Mouse (Mus musculus): ENCODE results near the gene Sp1. TPM values are rescaled to one million over a fixed set of nuclear protein-coding genes. Genes with fewer than 3 reads are reported as not detected.

Gene Sp1
- polyA plus RNA-seq, 1 experiment from 2014 or later, result 4.1 TPM

- H3K27me3 ChIP-seq (replicated peaks), result peaks cover 7% of the 10 kb centered on the region; the same call in 1 of the 2 replicates
Measured at GRCm38 (mm10) chr15:102377163-102377543, 28.8 kb upstream of the Sp1 start.

DNA sequence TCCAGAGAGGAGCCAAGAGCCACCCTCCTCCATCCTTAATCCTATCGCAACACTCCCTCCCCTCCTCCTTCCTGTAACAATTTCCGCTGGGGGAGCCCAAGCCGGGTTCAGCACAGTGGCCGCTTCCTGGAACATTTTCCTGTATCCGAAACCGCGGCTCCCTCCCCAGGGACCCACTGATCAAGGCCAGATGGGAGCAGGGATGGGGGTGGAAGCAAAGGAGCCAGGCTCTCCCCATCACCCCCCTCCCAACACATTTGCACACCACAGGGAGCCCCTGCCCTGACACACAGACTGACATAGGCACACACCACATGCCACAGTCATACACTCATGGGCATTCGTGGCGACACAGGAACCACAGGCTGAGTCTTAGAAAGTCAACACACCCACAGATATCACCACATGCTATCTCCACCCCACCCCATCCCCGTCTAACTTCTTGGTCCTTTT, 28.1 kb upstream of the Sp1 start:
- H3K9ac ChIP-seq, result no peak overlapping the region; the same call in 1 of the 2 replicates
- no peak overlapping the region for H3K4me3 ChIP-seq
- no peaks in the 10 kb centered on the region for H3K36me3 ChIP-seq (replicated peaks)
- no peaks in the 10 kb centered on the region for H3K9me3 ChIP-seq
- H3K4me1 ChIP-seq, result peaks cover 16% of the 10 kb centered on the region
- ATAC-seq (replicated peaks), result no peak
- H3K4me2 ChIP-seq, result peak overlapping the region; percentile 98
- peaks cover 7% of the 10 kb centered on the region; the same call in 1 of the 2 replicates for H3K27me3 ChIP-seq (replicated peaks)
- 1% methylated on average over 10 of the region's 10 CpGs for WGBS
- H3K27ac ChIP-seq, result no peak overlapping the region

More at GRCm38 (mm10) chr15:102377163-102377543, 28.8 kb upstream of the Sp1 start:
- peak; percentile 71 for ATAC-seq (replicated peaks)
- H3K9me3 ChIP-seq, result no peaks in the 10 kb centered on the region
- peak overlapping the region; percentile 57 for H3K9ac ChIP-seq
- peak overlapping the region; percentile 58 for H3K4me3 ChIP-seq
- peak overlapping the region; percentile 98 for H3K4me2 ChIP-seq
- no peaks in the 10 kb centered on the region for H3K36me3 ChIP-seq (replicated peaks)
- H3K4me1 ChIP-seq, result peaks cover 16% of the 10 kb centered on the region
- H3K27ac ChIP-seq, result 0 out of 2 replicates have a peak overlapping the region, but pooled peaks have one; percentile 52
- 0% methylated on average over 7 of the region's 7 CpGs for WGBS

DNA sequence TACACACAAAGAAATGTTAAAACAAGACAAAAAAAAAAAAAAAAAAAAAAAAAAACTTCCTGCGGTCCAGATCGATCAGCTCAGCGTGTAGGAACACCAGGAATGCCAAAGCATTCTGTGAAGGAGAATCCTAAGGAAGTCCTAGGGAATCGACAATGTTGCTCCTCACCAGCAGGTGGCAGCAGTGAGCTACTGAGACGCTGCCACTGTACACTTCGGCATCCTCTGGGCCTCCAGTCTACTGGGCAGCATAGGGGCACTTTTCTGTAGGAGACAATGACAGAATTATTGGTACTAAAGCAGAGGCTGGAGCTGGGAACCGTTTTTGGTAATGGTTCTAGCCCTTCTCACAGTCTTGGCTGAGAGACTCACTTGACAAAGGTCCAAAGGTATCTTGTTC, 24.4 kb upstream of the Sp1 start:
- peak; percentile 74 for ATAC-seq (replicated peaks)
- H3K9ac ChIP-seq, result no peak overlapping the region
- H3K4me1 ChIP-seq, result peaks cover 12% of the 10 kb centered on the region
- H3K9me3 ChIP-seq, result no peaks in the 10 kb centered on the region
- H3K27me3 ChIP-seq (replicated peaks), result no peaks in the 10 kb centered on the region
- H3K27ac ChIP-seq, result no peak overlapping the region
- 2% methylated on average over 7 of the region's 7 CpGs for WGBS
- no peak overlapping the region for H3K4me3 ChIP-seq
- H3K4me2 ChIP-seq, result no peak overlapping the region
- no peaks in the 10 kb centered on the region for H3K36me3 ChIP-seq (replicated peaks)

- Histone ChIP-seq H3K36me3 (replicated peaks) (no peaks in the 10 kb centered on the region), H3K9me3 (no peaks in the 10 kb centered on the region), H3K27me3 (replicated peaks) (no peaks in the 10 kb centered on the region), H3K27ac (no peak overlapping the region), H3K4me3 (no peak overlapping the region), H3K9ac (no peak overlapping the region), H3K4me2 (no peak overlapping the region), H3K4me1 (no peaks in the 10 kb centered on the region)
- 96% methylated on average over 6 of the region's 6 CpGs for WGBS
- ATAC-seq (replicated peaks), result no peak
Measured at GRCm38 (mm10) chr15:102383671-102384070, 22.3 kb upstream of the Sp1 start.

DNA sequence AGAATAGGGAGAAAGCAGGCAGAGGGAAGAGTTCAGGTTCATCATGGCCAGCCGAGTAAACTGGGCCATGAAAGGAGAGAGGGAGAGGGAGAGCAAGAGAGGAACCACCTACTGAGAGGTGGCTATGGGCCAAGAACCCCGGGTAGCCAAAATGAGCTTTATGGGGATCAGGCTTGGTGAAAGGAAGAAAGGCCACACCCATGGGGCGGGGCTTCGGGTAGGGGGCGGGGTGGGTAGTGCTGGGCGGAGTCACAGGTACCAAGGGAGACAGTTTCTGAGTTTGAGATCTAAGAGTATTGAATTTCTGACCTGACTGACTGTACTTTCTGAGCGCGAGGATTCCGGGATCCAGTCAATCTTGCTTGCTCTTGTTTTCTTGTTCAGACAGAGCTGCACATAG, 19.3 kb upstream of the Sp1 start:
- Histone ChIP-seq H3K4me3 (no peak overlapping the region), H3K27me3 (replicated peaks) (no peaks in the 10 kb centered on the region), H3K9me3 (no peaks in the 10 kb centered on the region), H3K9ac (no peak overlapping the region), H3K27ac (no peak overlapping the region), H3K4me2 (no peak overlapping the region), H3K36me3 (replicated peaks) (no peaks in the 10 kb centered on the region), H3K4me1 (no peaks in the 10 kb centered on the region)
- 52% methylated on average over 9 of the region's 9 CpGs for WGBS
- ATAC-seq (replicated peaks), result no peak

DNA sequence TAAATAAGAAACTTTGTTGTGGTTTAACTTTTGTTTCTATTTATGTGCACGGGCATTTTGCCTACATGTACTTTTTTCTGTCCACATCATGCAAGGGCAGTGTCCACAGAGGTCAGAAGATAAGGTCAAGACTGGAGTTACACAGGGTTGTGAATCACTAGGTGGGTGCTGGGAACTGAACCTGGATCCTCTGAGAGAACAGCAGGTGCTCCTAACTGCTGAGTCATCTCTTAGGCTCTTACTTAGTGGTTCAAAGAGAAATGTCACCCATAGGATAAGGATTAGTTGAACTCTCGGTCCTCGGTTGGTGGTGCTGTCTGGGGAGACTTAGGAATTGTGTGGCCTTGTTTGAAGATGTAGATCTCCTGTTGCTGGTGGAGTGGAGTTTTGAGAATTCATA, 17.0 kb upstream of the Sp1 start:
- Histone ChIP-seq H3K4me2 (no peak overlapping the region), H3K27me3 (replicated peaks) (no peaks in the 10 kb centered on the region), H3K36me3 (replicated peaks) (no peaks in the 10 kb centered on the region), H3K9ac (no peak overlapping the region), H3K4me3 (no peak overlapping the region), H3K27ac (no peak overlapping the region), H3K9me3 (no peaks in the 10 kb centered on the region), H3K4me1 (no peaks in the 10 kb centered on the region)
- no peak for ATAC-seq (replicated peaks)
- 73% methylated on average over 3 of the region's 3 CpGs for WGBS

DNA sequence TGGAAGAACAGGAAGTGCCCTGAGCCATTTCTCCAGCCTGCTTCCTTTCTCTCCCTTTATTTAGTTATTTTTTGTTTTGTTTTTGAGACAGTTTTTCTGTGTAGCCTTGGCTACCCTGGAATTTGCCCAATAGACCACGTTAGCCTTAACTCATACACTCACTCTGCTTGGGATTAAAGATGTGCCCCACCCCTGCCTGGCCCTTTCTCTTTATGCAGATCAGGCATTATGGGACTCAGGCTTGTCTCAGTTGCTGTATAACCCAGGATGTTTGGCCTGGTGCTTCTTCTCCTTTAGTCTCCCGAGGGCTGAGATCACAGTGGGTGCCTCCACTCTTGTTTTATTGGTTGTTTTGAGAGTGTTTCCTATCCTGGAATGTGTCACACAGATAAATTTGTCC, 13.4 kb upstream of the Sp1 start:
- H3K27ac ChIP-seq, result no peak overlapping the region
- WGBS, result 17% methylated on average over 2 of the region's 2 CpGs
- ATAC-seq (replicated peaks), result no peak

GRCm38 (mm10) chr15:102393584-102394014, 12.3 kb upstream of the Sp1 start:
- H3K9me3 ChIP-seq, result no peaks in the 10 kb centered on the region
- H3K27me3 ChIP-seq (replicated peaks), result no peaks in the 10 kb centered on the region
- no peak overlapping the region for H3K27ac ChIP-seq
- H3K4me1 ChIP-seq, result no peaks in the 10 kb centered on the region
- no peak overlapping the region for H3K9ac ChIP-seq
- no peak overlapping the region for H3K4me3 ChIP-seq
- no peak for ATAC-seq (replicated peaks)
- H3K4me2 ChIP-seq, result no peak overlapping the region
- no peaks in the 10 kb centered on the region for H3K36me3 ChIP-seq (replicated peaks)

More for the DNA sequence above, 13.4 kb upstream of the Sp1 start:
- Histone ChIP-seq H3K27me3 (replicated peaks) (no peaks in the 10 kb centered on the region), H3K4me3 (no peak overlapping the region), H3K36me3 (replicated peaks) (no peaks in the 10 kb centered on the region), H3K4me1 (no peaks in the 10 kb centered on the region), H3K9me3 (no peaks in the 10 kb centered on the region), H3K9ac (no peak overlapping the region), H3K4me2 (no peak overlapping the region)

- H3K36me3 ChIP-seq (replicated peaks), result no peaks in the 10 kb centered on the region
- H3K27ac ChIP-seq, result no peak overlapping the region
- no peaks in the 10 kb centered on the region for H3K9me3 ChIP-seq
- WGBS, result 8% methylated on average over 3 of the region's 3 CpGs
- peaks cover 8% of the 10 kb centered on the region for H3K4me1 ChIP-seq
- H3K27me3 ChIP-seq (replicated peaks), result no peaks in the 10 kb centered on the region
- no peak overlapping the region for H3K4me3 ChIP-seq
- H3K9ac ChIP-seq, result no peak overlapping the region
- no peak overlapping the region for H3K4me2 ChIP-seq
- ATAC-seq (replicated peaks), result no peak
Measured at GRCm38 (mm10) chr15:102395061-102395460, 10.9 kb upstream of the Sp1 start.

DNA sequence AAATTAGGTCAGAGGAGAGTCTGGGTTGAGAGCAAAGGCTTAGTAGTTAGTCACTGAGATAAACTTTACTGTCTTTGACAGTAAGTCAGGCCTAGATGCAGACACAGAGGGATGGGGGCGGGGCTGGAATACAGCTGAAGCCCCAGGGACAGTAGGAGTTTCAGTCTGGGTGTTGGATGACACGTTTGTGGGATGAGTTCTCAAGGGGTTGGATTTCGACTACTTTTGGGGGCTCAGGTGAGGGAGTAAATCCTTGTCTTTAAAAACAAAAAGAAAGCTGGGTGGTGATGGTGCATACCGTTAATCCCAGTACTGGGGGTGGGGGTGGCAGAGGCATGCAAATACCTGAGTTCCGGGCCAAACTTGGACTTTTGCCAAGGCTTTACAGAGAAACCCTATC, 7.3 kb upstream of the Sp1 start:
- H3K4me2 ChIP-seq, result no peak overlapping the region
- no peak overlapping the region for H3K9ac ChIP-seq
- no peak overlapping the region for H3K4me3 ChIP-seq
- peaks cover 8% of the 10 kb centered on the region for H3K4me1 ChIP-seq
- WGBS, result 20% methylated on average over 5 of the region's 5 CpGs
- H3K27me3 ChIP-seq (replicated peaks), result no peaks in the 10 kb centered on the region
- H3K27ac ChIP-seq, result no peak overlapping the region
- H3K9me3 ChIP-seq, result no peaks in the 10 kb centered on the region
- no peaks in the 10 kb centered on the region for H3K36me3 ChIP-seq (replicated peaks)
- no peak for ATAC-seq (replicated peaks)

DNA sequence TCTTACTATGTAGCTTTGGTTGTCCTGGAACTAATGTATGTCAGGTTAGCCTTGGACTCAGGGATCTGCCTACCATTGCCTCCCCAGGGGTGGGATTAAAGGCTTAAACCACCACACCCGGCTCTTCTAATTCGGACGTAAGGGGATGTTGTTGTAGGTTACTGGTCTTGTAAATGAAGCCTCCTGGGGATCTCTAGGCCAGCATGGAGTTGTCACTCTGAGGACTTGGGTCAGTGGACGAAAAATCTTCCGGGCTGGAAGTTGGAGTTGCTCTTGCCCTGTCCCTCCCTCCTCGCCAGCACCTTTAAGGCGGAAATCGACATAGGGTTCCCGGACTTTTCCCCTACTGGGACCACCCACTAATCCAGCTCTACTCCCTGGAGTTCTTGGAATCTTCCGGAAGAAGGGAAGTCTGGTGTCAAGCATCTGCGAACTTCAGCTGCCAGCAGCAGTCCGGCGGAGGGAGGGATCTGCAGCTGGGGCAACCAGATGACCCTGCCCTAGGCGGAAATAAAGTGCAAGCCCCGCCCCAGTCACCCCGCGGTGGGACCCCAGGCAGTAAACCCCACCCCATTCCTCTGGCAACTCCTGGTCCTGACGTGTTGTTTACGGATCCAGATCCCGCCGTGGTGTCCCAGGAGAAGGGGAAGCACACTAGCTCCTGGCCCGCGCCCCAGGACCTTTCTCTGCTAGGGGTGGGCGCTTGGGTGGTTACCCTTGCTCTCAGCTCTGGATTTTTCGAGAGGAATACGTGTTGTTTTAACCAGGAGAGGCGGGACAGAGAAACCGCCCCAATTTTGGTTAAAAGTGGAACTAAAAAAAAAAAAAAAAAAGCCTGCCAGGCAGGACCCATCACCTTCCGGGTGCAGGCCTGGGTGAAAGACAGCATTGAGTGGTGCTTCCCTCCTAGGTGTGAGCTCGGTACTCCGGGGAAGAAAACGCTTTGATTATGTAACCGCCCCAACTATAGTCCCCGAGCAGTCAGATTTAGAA, 6.4 kb upstream of the Sp1 start:
- ATAC-seq (replicated peaks), result no peak
- 4% methylated on average over 34 of the region's 34 CpGs for WGBS

GRCm38 (mm10) chr15:102400476-102401045, 5.4 kb upstream of the Sp1 start:
- H3K9me3 ChIP-seq, result no peaks in the 10 kb centered on the region
- H3K4me3 ChIP-seq, result no peak overlapping the region
- no peak for ATAC-seq (replicated peaks)
- peaks cover 12% of the 10 kb centered on the region for H3K4me1 ChIP-seq
- no peak overlapping the region for H3K27ac ChIP-seq
- H3K36me3 ChIP-seq (replicated peaks), result no peaks in the 10 kb centered on the region
- no peak overlapping the region for H3K9ac ChIP-seq
- H3K4me2 ChIP-seq, result no peak overlapping the region
- WGBS, result 81% methylated on average over 10 of the region's 10 CpGs
- H3K27me3 ChIP-seq (replicated peaks), result no peaks in the 10 kb centered on the region

More for the DNA sequence above, 6.4 kb upstream of the Sp1 start:
- H3K4me3 ChIP-seq, result peak overlapping the region; percentile 33
- H3K9me3 ChIP-seq, result no peaks in the 10 kb centered on the region
- peak overlapping the region; percentile 18 for H3K9ac ChIP-seq
- H3K36me3 ChIP-seq (replicated peaks), result no peaks in the 10 kb centered on the region
- peaks cover 8% of the 10 kb centered on the region for H3K4me1 ChIP-seq
- peak overlapping the region; percentile 66 for H3K4me2 ChIP-seq
- 0 out of 2 replicates have a peak overlapping the region, but pooled peaks have one; percentile 17 for H3K27ac ChIP-seq
- no peaks in the 10 kb centered on the region for H3K27me3 ChIP-seq (replicated peaks)

Data from midbrain, embryonic 15.5 days (tissue).